Mouse (Mus musculus) left cerebral cortex, adult 9 months (tissue): ENCODE measurements at regions not wholly inside any gene's neighbourhood (a gene's known extent, or its start where the extent isn't known, plus 50 kb on each side); places are given as distances from the start of the nearest gene placed in this dataset.

Experiments used
- DNase-seq, 2 experiments: peaks; one replicate each; pipeline ENCODE4 v3.0.0; 2022; ENCODE audit warnings: low spot score in 2 of 2

DNA sequence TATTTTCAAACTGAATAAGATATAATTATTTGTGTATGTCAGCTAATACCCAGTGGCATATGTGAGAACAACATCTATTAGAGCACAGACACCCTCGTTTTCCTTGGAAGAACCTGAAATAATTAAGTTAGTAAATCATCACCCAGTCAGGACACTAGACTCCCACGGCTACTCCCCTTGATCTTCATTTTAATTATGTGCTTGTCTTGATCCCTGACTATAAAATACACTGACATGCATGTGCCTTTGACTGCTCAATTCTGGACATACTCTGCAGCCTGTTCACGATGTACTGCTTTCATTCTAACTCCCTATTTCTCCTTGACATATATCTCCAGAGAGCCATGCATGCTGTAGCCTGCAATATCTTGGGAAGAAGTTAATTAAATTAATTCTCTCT, 232.7 kb upstream of the Atxn7l3b start:
- DNase-seq: no peak

DNA sequence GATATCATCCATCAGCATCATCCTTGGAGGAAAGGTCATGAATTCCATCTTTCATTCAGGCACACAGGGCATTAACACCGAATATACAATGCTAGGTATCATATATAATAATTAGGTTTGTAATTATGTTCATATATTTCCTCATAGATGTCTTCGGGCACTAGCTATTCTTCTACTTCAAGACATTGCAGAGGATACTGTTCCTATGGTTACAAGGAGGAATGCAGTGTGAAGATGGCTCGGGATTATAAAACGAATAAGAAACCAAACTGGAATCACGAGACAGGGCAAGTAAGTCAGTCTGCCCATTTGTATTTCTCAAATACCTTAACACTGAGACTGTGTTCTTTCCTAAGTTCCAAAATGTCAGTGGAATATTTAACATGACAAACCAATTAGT, 231.3 kb upstream of the Atxn7l3b start:
- no peak for DNase-seq

DNA sequence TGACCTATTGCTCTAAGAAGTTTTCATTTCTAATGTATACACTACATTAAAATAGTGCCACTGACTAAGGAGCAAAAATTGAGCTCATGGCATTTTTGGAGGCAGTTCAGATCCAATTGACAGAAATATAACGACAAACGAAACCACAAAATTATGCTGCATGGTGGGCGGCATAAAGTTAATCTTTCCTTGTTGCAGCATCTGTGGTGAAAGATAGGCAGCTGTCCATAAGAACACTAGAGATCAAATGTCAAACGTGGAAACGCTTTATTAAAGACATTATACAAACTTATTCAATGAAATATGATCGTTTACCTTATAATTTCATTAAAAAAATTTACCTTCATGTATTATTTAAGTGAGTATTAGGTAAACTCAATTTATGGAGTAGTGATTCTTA, 230.2 kb upstream of the Atxn7l3b start:
- no peak for DNase-seq

DNA sequence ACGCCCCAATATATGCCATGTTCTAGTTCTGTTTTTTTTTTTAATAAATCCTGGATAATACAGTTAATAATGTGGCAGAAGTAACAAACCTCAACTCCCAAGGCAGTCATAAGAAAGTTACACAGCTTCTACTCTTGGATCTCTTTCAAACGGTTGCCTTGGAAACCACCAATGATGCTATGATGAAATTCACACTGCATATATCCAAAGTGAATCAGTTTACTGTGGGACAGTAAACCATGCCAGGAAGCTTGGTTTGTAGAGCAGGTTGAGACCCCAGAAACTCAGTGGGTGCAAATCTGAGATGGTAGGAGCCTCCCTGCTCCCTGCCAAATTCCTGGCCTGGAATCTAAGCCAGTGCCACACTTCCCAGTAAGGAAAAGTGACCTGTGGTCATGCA, 212.8 kb upstream of the Atxn7l3b start:
- DNase-seq: peak in 1 of 2 experiments; percentile 29

DNA sequence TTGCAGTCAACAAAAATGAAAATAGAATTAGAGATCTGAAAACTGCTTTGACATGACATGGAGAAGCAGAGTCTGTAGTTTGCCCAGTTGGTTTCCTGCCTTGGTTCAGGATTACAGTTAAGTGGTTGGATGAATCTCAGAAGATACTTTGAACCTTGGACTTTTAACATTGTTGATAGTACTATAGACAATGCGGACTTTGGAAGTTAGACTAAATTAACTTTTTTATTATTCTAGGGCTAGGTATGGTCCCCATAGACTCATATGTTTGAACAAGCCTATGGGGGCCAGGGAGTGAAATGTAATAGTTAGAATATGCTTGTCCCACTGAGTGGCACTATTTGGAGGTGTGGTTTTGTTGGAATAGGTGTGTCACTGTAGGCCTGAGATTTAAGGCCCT, 186.2 kb upstream of the Atxn7l3b start:
- no peak for DNase-seq

DNA sequence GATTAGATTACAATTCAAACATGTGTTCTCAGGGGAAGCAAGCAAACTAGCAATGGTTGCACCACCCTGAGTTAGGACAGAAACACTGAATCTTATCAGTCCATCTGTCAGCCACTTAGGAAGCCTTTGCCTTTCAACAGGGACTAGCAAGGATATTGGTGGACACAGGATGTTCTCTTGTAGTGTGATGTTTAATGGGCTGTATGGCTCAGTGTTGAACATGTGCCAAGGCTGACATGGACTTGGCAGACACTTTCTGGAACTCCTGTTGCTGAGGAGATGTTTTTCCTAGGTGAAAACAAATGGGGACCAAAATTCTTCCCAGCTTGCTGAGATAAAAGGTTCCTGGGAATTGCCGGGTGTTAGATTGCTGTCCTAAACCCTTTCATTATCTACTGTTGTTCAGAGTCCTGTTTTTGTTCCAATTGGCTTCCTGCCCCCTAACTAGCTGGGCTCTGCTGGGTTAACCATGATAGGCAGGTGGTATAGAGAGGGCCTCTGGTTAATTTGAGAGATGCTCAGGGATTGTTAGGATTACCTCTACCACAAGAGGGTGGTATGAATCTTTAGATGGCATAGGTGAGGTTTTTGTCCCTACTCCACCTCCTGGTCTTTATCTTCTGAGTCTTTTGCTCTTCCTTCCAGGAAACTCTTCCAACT, 177.1 kb upstream of the Atxn7l3b start:
- DNase-seq: peak; percentile 1 to 14

DNA sequence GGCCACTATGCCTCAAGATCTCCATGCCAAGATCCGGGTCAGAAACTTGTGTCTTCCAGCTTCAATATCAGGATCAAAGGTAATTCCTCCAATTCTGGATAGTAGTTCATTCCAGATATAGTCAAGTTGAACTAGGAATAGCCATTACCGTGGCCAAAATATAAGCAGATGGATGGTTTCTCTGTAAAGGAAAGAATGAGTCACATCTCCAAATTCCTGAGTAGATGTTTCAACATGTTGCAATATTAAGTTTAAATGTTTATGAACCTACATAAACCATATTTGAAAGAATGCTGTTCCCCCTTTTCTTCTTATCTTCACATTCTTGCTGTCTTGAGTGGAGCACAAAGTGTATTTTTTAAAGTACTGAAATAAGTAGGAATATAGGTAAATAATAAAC, 176.5 kb upstream of the Atxn7l3b start:
- no peak for DNase-seq
